Mouse (Mus musculus) gastrocnemius, postnatal 10 days (tissue): ENCODE data around the gene Tmtc4. TPM values are rescaled to one million over a fixed set of nuclear protein-coding genes. Genes with fewer than 3 reads are reported as not detected.

Experiments
- DNase-seq: peaks from one replicate; pipeline ENCODE4 v3.0.0; 2021; ENCODE audit warnings: mixed read lengths
- total RNA-seq, 2 experiments: library from RNA; stranded (reverse); gene quantifications; 2 replicates each; pipeline ENCODE4 v1.2.3; 2021

Gene Tmtc4
- total RNA-seq, 2 experiments from 2014 or later, result 12.3 to 15.6 TPM

DNA sequence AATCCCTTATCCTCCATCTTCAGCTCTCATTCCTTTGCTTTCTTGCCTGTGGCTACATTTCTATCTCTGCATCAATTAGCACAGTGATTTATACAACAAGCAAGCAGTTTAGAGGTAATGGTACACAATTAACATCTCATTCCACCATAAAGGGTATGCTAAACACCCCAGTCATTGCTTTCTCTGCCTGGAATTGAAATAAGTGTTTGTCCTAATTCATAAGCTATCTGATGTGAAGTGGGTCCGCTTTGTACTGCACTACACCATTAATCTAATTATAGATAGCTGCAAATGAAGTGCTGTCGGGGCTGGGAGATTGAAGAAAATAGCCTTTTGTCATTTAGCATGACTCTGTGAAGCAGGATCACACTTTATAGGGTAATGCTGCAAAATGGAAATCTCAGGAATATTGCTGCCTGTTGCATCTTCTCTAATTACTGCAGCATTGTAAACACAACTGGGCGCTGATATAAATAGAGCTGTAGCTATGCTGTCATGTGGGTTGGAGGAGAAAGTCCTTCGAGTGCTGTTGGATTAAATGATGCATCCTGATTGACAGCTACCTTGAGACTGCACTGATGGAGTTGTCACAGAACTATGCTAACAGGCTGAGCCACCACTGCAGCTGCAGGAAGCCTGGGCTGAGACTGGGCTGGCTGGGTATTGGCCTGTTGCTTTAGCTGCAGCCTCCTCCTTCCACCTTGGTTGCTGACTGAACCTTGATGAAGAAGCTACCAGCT, 111.8 kb downstream of the Tmtc4 start:
- no peak for DNase-seq

DNA sequence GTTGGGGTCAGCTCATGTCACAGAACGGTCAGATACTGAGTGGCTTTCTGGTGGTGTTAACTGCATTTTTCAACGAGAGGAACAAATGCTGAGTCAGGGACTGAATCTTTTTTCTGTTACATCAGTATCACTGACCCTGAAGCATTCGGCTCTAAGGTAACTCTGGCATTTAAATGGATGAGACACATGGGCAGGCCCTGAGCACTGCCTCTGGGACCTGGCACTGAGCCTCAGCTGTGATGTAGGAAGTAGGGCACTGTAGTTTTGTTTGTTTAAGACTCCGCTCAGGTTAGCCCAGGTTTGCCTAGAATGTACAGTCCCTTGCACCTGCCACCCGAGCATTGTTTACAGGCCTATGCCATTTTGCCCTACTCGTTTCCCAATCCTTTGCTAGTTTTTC, 114.0 kb downstream of the Tmtc4 start:
- no peak for DNase-seq

Other genes with a start within 250 kb of the Tmtc4 start
- gene Ggact, start 70.3 kb downstream of the Tmtc4 start, total RNA-seq, result 10 to 100 TPM in 1 of 2 experiments, 1 to 10 TPM in 1; 9.3 to 10.5 TPM